Mouse (Mus musculus) ES-Bruce4 (cell line): ENCODE measurements around the gene Dnah10.

Source experiments
- CTCF ChIP-seq: IDR thresholded peaks from one replicate; pipeline ENCODE4 v1.8.1; 2011; ENCODE audit warnings: low read depth, low read length
- POLR2A ChIP-seq: IDR thresholded peaks from one replicate; pipeline ENCODE4 v1.8.1; 2011; ENCODE audit warnings: low read length; ENCODE audit not compliant: insufficient read depth

- TF ChIP-seq POLR2A (no peak), CTCF (peak; percentile 52)
Measured at GRCm38 (mm10) chr5:124785650-124786049, 60.8 kb downstream of the Dnah10 start.
